Mouse (Mus musculus): ENCODE results near the gene Psd. TPM values are rescaled to one million over a fixed set of nuclear protein-coding genes. Genes with fewer than 3 reads are reported as not detected.

Gene Psd
- total RNA-seq, 2 experiments from 2014 or later, result 761 to 778 TPM

GRCm38 (mm10) chr19:46322996-46323572 is 3.9 kb downstream of the Psd start:
- H3K4me3 ChIP-seq, result no peak overlapping the region; the same call in 1 of the 2 replicates
- H3K27ac ChIP-seq, result peak overlapping the region; percentile 95
- TF ChIP-seq CTCF (conservative IDR thresholded peaks at IDR 0.05), result no peak
- peak in 1 of 2 experiments; percentile 9 for DNase-seq (ENCODE audit: low spot score in 2 of 2)

GRCm38 (mm10) chr19:46322144-46322995 is 4.6 kb downstream of the Psd start:
- Histone ChIP-seq H3K4me3 (peak overlapping the region; percentile 24; the same call in 1 of the 2 replicates), H3K27ac (peak overlapping the region; percentile 95)
- TF ChIP-seq CTCF (conservative IDR thresholded peaks at IDR 0.05), result no peak
- peak in 1 of 2 experiments; percentile 9 for DNase-seq (ENCODE audit: low spot score in 2 of 2)

GRCm38 (mm10) chr19:46321101-46321943 is 5.6 kb downstream of the Psd start:
- peak overlapping the region; percentile 8; the same call in 1 of the 2 replicates for H3K4me3 ChIP-seq
- peak in 1 of 2 experiments; percentile 70 for DNase-seq (ENCODE audit: low spot score in 2 of 2)
- no peak for TF ChIP-seq CTCF (conservative IDR thresholded peaks at IDR 0.05)
- peak overlapping the region; percentile 95 for H3K27ac ChIP-seq

- TF ChIP-seq CTCF (conservative IDR thresholded peaks at IDR 0.05), result no peak
- DNase-seq (ENCODE audit: low spot score in 2 of 2), result peak in 1 of 2 experiments; percentile 9
- no peak overlapping the region for H3K4me3 ChIP-seq
- H3K27ac ChIP-seq, result peak overlapping the region; percentile 95
Measured at GRCm38 (mm10) chr19:46320076-46320785, 6.7 kb downstream of the Psd start.

- H3K4me3 ChIP-seq, result peak overlapping the region; percentile 64
- peak overlapping the region; percentile 95 for H3K27ac ChIP-seq
- peak; percentile 90 to 96 for DNase-seq (ENCODE audit: low spot score in 2 of 2)
- TF ChIP-seq CTCF (conservative IDR thresholded peaks at IDR 0.05), result no peak
Measured at GRCm38 (mm10) chr19:46318586-46319378, 8.2 kb downstream of the Psd start.

GRCm38 (mm10) chr19:46318031-46318471 is 8.9 kb downstream of the Psd start:
- no peak for TF ChIP-seq CTCF (conservative IDR thresholded peaks at IDR 0.05)

GRCm38 (mm10) chr19:46317546-46317885 is 9.4 kb downstream of the Psd start:
- no peak for DNase-seq (ENCODE audit: low spot score in 2 of 2)
- TF ChIP-seq CTCF (conservative IDR thresholded peaks at IDR 0.05), result no peak
- peak overlapping the region; percentile 93 for H3K27ac ChIP-seq
- peak overlapping the region; percentile 71 for H3K4me3 ChIP-seq

More at GRCm38 (mm10) chr19:46318031-46318471, 8.9 kb downstream of the Psd start:
- DNase-seq (ENCODE audit: low spot score in 2 of 2), result peak; percentile 69 to 75
- Histone ChIP-seq H3K27ac (peak overlapping the region; percentile 95), H3K4me3 (peak overlapping the region; percentile 64)

- TF ChIP-seq CTCF (conservative IDR thresholded peaks at IDR 0.05), result no peak
- peak overlapping the region; percentile 93 for H3K27ac ChIP-seq
Measured at GRCm38 (mm10) chr19:46316846-46317545, 10.0 kb downstream of the Psd start.

GRCm38 (mm10) chr19:46315752-46316610 is 11.0 kb downstream of the Psd start:
- H3K4me3 ChIP-seq, result peak overlapping the region; percentile 71
- DNase-seq (ENCODE audit: low spot score in 2 of 2), result peak in 1 of 2 experiments; percentile 20
- peak overlapping the region; percentile 60; the same call in 1 of the 2 replicates for H3K27ac ChIP-seq
- no peak for TF ChIP-seq CTCF (conservative IDR thresholded peaks at IDR 0.05)

More at GRCm38 (mm10) chr19:46316846-46317545, 10.0 kb downstream of the Psd start:
- DNase-seq (ENCODE audit: low spot score in 2 of 2), result peak; percentile 80 to 90
- H3K4me3 ChIP-seq, result peak overlapping the region; percentile 71
